Mouse (Mus musculus) MEL (cell line): ENCODE measurements around the gene Oard1. TPM values are rescaled to one million over a fixed set of nuclear protein-coding genes. Genes with fewer than 3 reads are reported as not detected.

Source experiments
- DNase-seq: peaks from one replicate; pipeline ENCODE4 v3.0.0; 2011; ENCODE audit warnings: low read depth, low spot score
- H3K27ac ChIP-seq: 2 replicates; pipeline ENCODE4 v1.5.1; 2012; ENCODE audit warnings: low read depth, mild to moderate bottlenecking, control low read depth, low read length, moderate library complexity; ENCODE audit not compliant: control insufficient read depth
- H3K27me3 ChIP-seq, 2 experiments: fragments of 150-350 bp in 1 of 2; sonication (generic) in 1 of 2; 2 replicates each; pipeline ENCODE4 v1.6.1; 2012; ENCODE audit warnings: low read length in 2 of 2, mild to moderate bottlenecking in 2 of 2, improper control_type of control experiment in 1 of 2, moderate library complexity in 1 of 2; ENCODE audit not compliant: insufficient read depth in 2 of 2, control insufficient read depth in 1 of 2
- H3K36me3 ChIP-seq, 2 experiments: 2 replicates each; pipeline ENCODE4 v1.6.1; 2012 to 2014; ENCODE audit warnings: low read length in 2 of 2, improper control_type of control experiment in 1 of 2, inconsistent platforms in 1 of 2, mild to moderate bottlenecking in 1 of 2; ENCODE audit not compliant: insufficient read depth in 2 of 2, control insufficient read depth in 1 of 2
- H3K4me1 ChIP-seq, 2 experiments: fragments of 150-350 bp in 1 of 2; sonication (generic) in 1 of 2; 2 replicates each; pipeline ENCODE4 v1.6.1; 2012; ENCODE audit warnings: low read length in 2 of 2, improper control_type of control experiment in 1 of 2, mild to moderate bottlenecking in 1 of 2; ENCODE audit not compliant: insufficient read depth in 2 of 2, control insufficient read depth in 1 of 2
- H3K4me3 ChIP-seq, 2 experiments: fragments of 150-350 bp in 1 of 2; sonication (generic) in 1 of 2; 2 replicates each; pipeline ENCODE4 v1.5.1; 2012; ENCODE audit warnings: low read depth in 2 of 2, low read length in 2 of 2, mild to moderate bottlenecking in 2 of 2, moderate library complexity in 2 of 2, control low read depth in 1 of 2, improper control_type of control experiment in 1 of 2; ENCODE audit not compliant: control insufficient read depth in 1 of 2, insufficient read depth in 1 of 2
- H3K79me2 ChIP-seq: 2 replicates; pipeline ENCODE4 v1.6.1; 2012; ENCODE audit warnings: mild to moderate bottlenecking, low read length, moderate library complexity; ENCODE audit not compliant: control insufficient read depth, poor library complexity, insufficient read depth
- H3K9ac ChIP-seq: 2 replicates; pipeline ENCODE4 v1.6.1; 2012; ENCODE audit warnings: low read depth, mild to moderate bottlenecking, control low read depth, low read length, moderate library complexity; ENCODE audit not compliant: control insufficient read depth, poor library complexity, severe bottlenecking
- H3K9me3 ChIP-seq: fragments of 150-350 bp; sonication (generic); replicated peaks from 2 replicates; pipeline ENCODE4 v1.6.1; 2012; ENCODE audit warnings: mild to moderate bottlenecking, low read length, improper control_type of control experiment, moderate library complexity; ENCODE audit not compliant: insufficient read depth
- CHD2 ChIP-seq: IDR thresholded peaks from 2 replicates; pipeline ENCODE4 v1.6.1; 2011; ENCODE audit warnings: low read length, improper control_type of control experiment
- CTCF ChIP-seq, 3 experiments: IDR thresholded peaks in 2 of 3; conservative IDR thresholded peaks in 1 of 3; 2 replicates each; pipeline ENCODE4 v1.5.1; 2011 to 2012; ENCODE audit warnings: low read length in 3 of 3, low read depth in 2 of 3, mild to moderate bottlenecking in 2 of 3, improper control_type of control experiment in 1 of 3, inconsistent platforms in 1 of 3, mixed read lengths in 1 of 3, moderate library complexity in 1 of 3; ENCODE audit not compliant: control insufficient read depth in 1 of 3, insufficient read depth in 1 of 3, poor library complexity in 1 of 3, severe bottlenecking in 1 of 3
- E2F4 ChIP-seq: IDR thresholded peaks from 2 replicates; pipeline ENCODE4 v1.6.1; 2011; ENCODE audit warnings: low read depth, low read length, improper control_type of control experiment, borderline replicate concordance
- ELF1 ChIP-seq: IDR thresholded peaks from 2 replicates; pipeline ENCODE4 v1.6.1; 2014; ENCODE audit warnings: low read depth, mild to moderate bottlenecking, inconsistent platforms, low read length, improper control_type of control experiment, moderate library complexity
- EP300 ChIP-seq, 2 experiments: IDR thresholded peaks; 2 replicates each; pipeline ENCODE4 v1.6.1; 2011; ENCODE audit warnings: improper control_type of control experiment in 2 of 2, low read length in 2 of 2, low read depth in 1 of 2, mild to moderate bottlenecking in 1 of 2
- JUND ChIP-seq: IDR thresholded peaks from 2 replicates; pipeline ENCODE4 v1.6.1; 2011; ENCODE audit warnings: low read depth, mild to moderate bottlenecking, improper control_type of control experiment, low read length
- MAFK ChIP-seq: IDR thresholded peaks from 2 replicates; pipeline ENCODE4 v1.6.1; 2011; ENCODE audit warnings: low read depth, mild to moderate bottlenecking, low read length, improper control_type of control experiment, borderline replicate concordance
- MAX ChIP-seq: IDR thresholded peaks from 2 replicates; pipeline ENCODE4 v1.6.1; 2011; ENCODE audit warnings: low read length, improper control_type of control experiment
- MXI1 ChIP-seq: IDR thresholded peaks from 2 replicates; pipeline ENCODE4 v1.6.1; 2011; ENCODE audit warnings: mild to moderate bottlenecking, low read depth, low read length, improper control_type of control experiment
- MYB ChIP-seq: IDR thresholded peaks from 2 replicates; pipeline ENCODE4 v1.6.1; 2011; ENCODE audit warnings: mild to moderate bottlenecking, low read depth, low read length, improper control_type of control experiment
- MYC ChIP-seq: IDR thresholded peaks from 2 replicates; pipeline ENCODE4 v1.6.1; 2011; ENCODE audit warnings: low read depth, mild to moderate bottlenecking, low read length, improper control_type of control experiment, moderate library complexity
- NELFE ChIP-seq: IDR thresholded peaks from 2 replicates; pipeline ENCODE4 v1.6.1; 2011; ENCODE audit warnings: low read depth, low read length, improper control_type of control experiment
- POLR2A ChIP-seq, 2 experiments: IDR thresholded peaks; 2 replicates each; pipeline ENCODE4 v1.6.1; 2011 to 2012; ENCODE audit warnings: low read length in 2 of 2, mild to moderate bottlenecking in 2 of 2, control low read depth in 1 of 2, improper control_type of control experiment in 1 of 2, low read depth in 1 of 2, moderate library complexity in 1 of 2; ENCODE audit not compliant: control insufficient read depth in 1 of 2, insufficient read depth in 1 of 2, poor library complexity in 1 of 2
- POLR2AphosphoS2 ChIP-seq: IDR thresholded peaks from 2 replicates; pipeline ENCODE4 v1.6.1; 2011; ENCODE audit warnings: low read length, improper control_type of control experiment
- RAD21 ChIP-seq: IDR thresholded peaks from 2 replicates; pipeline ENCODE4 v1.6.1; 2011; ENCODE audit warnings: mild to moderate bottlenecking, low read depth, low read length, improper control_type of control experiment
- SIN3A ChIP-seq: IDR thresholded peaks from 2 replicates; pipeline ENCODE4 v1.6.1; 2012; ENCODE audit warnings: low read length, improper control_type of control experiment, inconsistent platforms
- SMC3 ChIP-seq: IDR thresholded peaks from 2 replicates; pipeline ENCODE4 v1.6.1; 2011; ENCODE audit warnings: low read depth, low read length, improper control_type of control experiment
- TAL1 ChIP-seq: IDR thresholded peaks from 2 replicates; pipeline ENCODE4 v1.6.1; 2012; ENCODE audit warnings: mild to moderate bottlenecking, inconsistent platforms, low read length, moderate library complexity, mixed read lengths
- TCF12 ChIP-seq: IDR thresholded peaks from 2 replicates; pipeline ENCODE4 v1.6.1; 2014; ENCODE audit warnings: low read depth, mild to moderate bottlenecking, inconsistent platforms, low read length, improper control_type of control experiment, moderate library complexity
- USF1 ChIP-seq: IDR thresholded peaks from 2 replicates; pipeline ENCODE4 v1.6.1; 2014; ENCODE audit warnings: low read depth, mild to moderate bottlenecking, inconsistent platforms, low read length, improper control_type of control experiment, moderate library complexity
- ZC3H11A ChIP-seq: IDR thresholded peaks from 2 replicates; pipeline ENCODE4 v1.6.1; 2012; ENCODE audit warnings: low read depth, mild to moderate bottlenecking, inconsistent platforms, low read length, improper control_type of control experiment
- ZMIZ1 ChIP-seq: IDR thresholded peaks from 2 replicates; pipeline ENCODE4 v1.6.1; 2012; ENCODE audit warnings: low read depth, mild to moderate bottlenecking, inconsistent platforms, low read length, improper control_type of control experiment, moderate library complexity
- polyA plus RNA-seq, 2 experiments: library from polyadenylated mRNA; stranded (reverse) in 1 of 2; unstranded in 1 of 2; fragments of >175 nt in 1 of 2; fragments of >200 nt in 1 of 2; gene quantifications; 2 replicates each; pipeline versions ENCODE4 v1.2.1 to v1.2.4; 2012; ENCODE audit warnings: low replicate concordance in 2 of 2, low read depth in 1 of 2; ENCODE audit not compliant: insufficient read length in 2 of 2, insufficient read depth in 1 of 2, missing spikeins in 1 of 2
- total RNA-seq: library from RNA; depleted of rRNA; stranded (reverse); fragments of 300-350 nt; gene quantifications from 2 replicates; pipeline ENCODE4 v1.2.3, GENCODE M21; 2012

The Oard1 gene
- total and polyA plus RNA-seq, 3 experiments = 21.2 to 24.4 TPM; not detected in 1

DNA sequence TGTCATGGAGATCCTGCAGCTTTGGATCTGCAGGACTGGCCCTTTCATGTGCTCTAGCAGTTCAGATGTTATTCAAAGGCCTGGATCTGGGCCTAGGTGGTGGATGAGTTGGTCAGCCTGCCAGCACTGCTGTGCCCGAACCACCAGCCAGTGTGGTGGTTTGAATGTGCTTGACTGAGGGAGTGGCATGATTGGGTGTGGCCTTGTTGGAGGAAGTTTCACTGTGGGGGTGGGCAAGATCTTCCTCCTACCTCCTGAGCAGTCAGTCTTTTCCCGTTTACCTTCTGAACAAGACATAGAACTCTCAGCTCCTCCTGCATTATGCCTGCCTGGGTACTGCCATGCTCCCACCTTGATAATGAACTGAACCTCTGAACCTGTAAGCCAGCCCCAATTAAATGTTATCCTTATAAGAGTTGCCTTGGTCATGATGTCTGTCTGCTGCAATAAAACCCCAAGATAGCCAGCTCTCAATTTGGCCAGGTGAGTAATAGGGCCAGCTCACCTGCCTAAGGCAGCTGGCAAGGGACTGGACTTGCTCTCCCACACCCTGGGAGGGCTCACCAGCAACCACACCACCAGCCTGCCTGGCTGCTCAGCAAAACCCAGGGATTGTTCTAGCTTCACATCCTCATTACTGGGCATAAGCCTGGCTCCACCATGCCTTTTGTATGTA is 23.9 kb upstream of the Oard1 start:
- Histone ChIP-seq H3K79me2 (no peaks in the 10 kb centered on the region), H3K36me3 (peaks cover 11 to 15% of the 10 kb centered on the region in 2 experiments), H3K27ac (no peak overlapping the region), H3K4me3 (no peak overlapping the region), H3K9ac (no peak overlapping the region), H3K9me3 (no peaks in the 10 kb centered on the region), H3K4me1 (peaks cover 0 to 4% of the 10 kb centered on the region in 2 experiments; a peak in 1 of 4 replicates), H3K27me3 (no peaks in the 10 kb centered on the region)
- TF ChIP-seq CTCF (IDR thresholded peaks at IDR 0.05 in 2 of 3, conservative IDR thresholded peaks at IDR 0.05 in 1 of 3; ENCODE audit: control insufficient read depth in 1 of 3, insufficient read depth in 1 of 3, low read depth in 2 of 3, low read length in 3 of 3, poor library complexity in 1 of 3, severe bottlenecking in 1 of 3) (no peak), CHD2 (no peak), POLR2A (IDR thresholded peaks at IDR 0.05; ENCODE audit: control insufficient read depth in 1 of 2, insufficient read depth in 1 of 2, low read depth in 1 of 2, low read length in 2 of 2, poor library complexity in 1 of 2) (peak in 1 of 2 experiments; percentile 50; a peak in 1 of 4 replicates), MAX (no peak), E2F4 (no peak), SMC3 (0 out of 2 replicates have a peak, but pooled peaks have one; percentile 13), ZMIZ1 (peak; percentile 33), EP300 (IDR thresholded peaks at IDR 0.05; ENCODE audit: low read depth in 1 of 2, low read length in 2 of 2) (0 out of 4 replicates have a peak, but pooled peaks of 1 of the 2 experiments have one; percentile 19), SIN3A (no peak), NELFE (no peak), POLR2AphosphoS2 (peak; percentile 91), ZC3H11A (no peak)
- DNase-seq = peak; percentile 71

GRCm38 (mm10) chr17:48388666-48389065 is 21.1 kb upstream of the Oard1 start:
- H3K27me3 ChIP-seq = no peaks in the 10 kb centered on the region
- no peak for DNase-seq
- H3K27ac ChIP-seq = no peak overlapping the region
- no peaks in the 10 kb centered on the region for H3K79me2 ChIP-seq
- TF ChIP-seq MAFK (no peak), TCF12 (no peak), POLR2AphosphoS2 (no peak), TAL1 (no peak), JUND (no peak), MYC (no peak), MYB (no peak), EP300 (IDR thresholded peaks at IDR 0.05; ENCODE audit: low read depth in 1 of 2, low read length in 2 of 2) (no peak), ZMIZ1 (no peak), MXI1 (no peak), USF1 (no peak), ELF1 (no peak), RAD21 (no peak), SMC3 (no peak), MAX (no peak), POLR2A (IDR thresholded peaks at IDR 0.05; ENCODE audit: control insufficient read depth in 1 of 2, insufficient read depth in 1 of 2, low read depth in 1 of 2, low read length in 2 of 2, poor library complexity in 1 of 2) (no peak)
- H3K4me1 ChIP-seq = 0 out of 4 replicates have a peak, but pooled peaks cover 0 to 4% of the 10 kb centered on the region in 2 experiments
- peaks cover 11 to 33% of the 10 kb centered on the region in 2 experiments for H3K36me3 ChIP-seq
- no peak overlapping the region for H3K4me3 ChIP-seq
- no peaks in the 10 kb centered on the region for H3K9me3 ChIP-seq
- no peak overlapping the region for H3K9ac ChIP-seq
